Mouse (Mus musculus) lung, postnatal 0 days (tissue): ENCODE measurements around the gene Kcnt2. TPM values are rescaled to one million over a fixed set of nuclear protein-coding genes. Genes with fewer than 3 reads are reported as not detected.

Source experiments
- ATAC-seq: fragments of 200-750 bp; cut with Nextera tagmentation; 2 replicates; pipeline ENCODE4 v1.8.0; 2017; ENCODE audit warnings: moderate library complexity
- DNase-seq: peaks from one replicate; pipeline ENCODE4 v3.0.0-alpha.2; 2016; ENCODE audit warnings: low spot score
- H3K27ac ChIP-seq: fragments of 300-500 bp; sonication (generic); 2 replicates; pipeline ENCODE4 v1.5.1; 2014; ENCODE audit warnings: antibody characterized with exemption, mild to moderate bottlenecking, low read length, mixed read lengths
- H3K27me3 ChIP-seq: fragments of 300-500 bp; sonication (generic); replicated peaks from 2 replicates; pipeline ENCODE4 v1.6.1; 2014; ENCODE audit warnings: low read length, mixed read lengths; ENCODE audit not compliant: insufficient read depth
- H3K36me3 ChIP-seq: fragments of 300-500 bp; sonication (generic); 2 replicates; pipeline ENCODE4 v1.6.1; 2014; ENCODE audit warnings: low read length, mixed read lengths; ENCODE audit not compliant: insufficient read depth
- H3K4me1 ChIP-seq: fragments of 300-500 bp; sonication (generic); 2 replicates; pipeline ENCODE4 v1.6.1; 2014; ENCODE audit warnings: antibody characterized with exemption, low read depth, low read length, mixed read lengths; ENCODE audit not compliant: insufficient read depth
- H3K4me2 ChIP-seq: fragments of 300-500 bp; sonication (generic); replicated peaks from 2 replicates; pipeline ENCODE4 v1.6.1; 2014; ENCODE audit warnings: low read depth, mild to moderate bottlenecking, low read length, moderate library complexity, mixed read lengths
- H3K4me3 ChIP-seq: fragments of 300-500 bp; sonication (generic); 2 replicates; pipeline ENCODE4 v1.5.1; 2014; ENCODE audit warnings: low read depth, low read length
- H3K9ac ChIP-seq: fragments of 300-500 bp; sonication (generic); replicated peaks from 2 replicates; pipeline ENCODE4 v1.6.1; 2014; ENCODE audit warnings: low read depth, mild to moderate bottlenecking
- H3K9me3 ChIP-seq: fragments of 300-500 bp; sonication (generic); 2 replicates; pipeline ENCODE4 v1.6.1; 2016; ENCODE audit warnings: low read length, mixed read lengths
- CTCF ChIP-seq: IDR thresholded peaks from 2 replicates; pipeline ENCODE4 v1.5.1; 2016; ENCODE audit warnings: antibody characterized with exemption, mild to moderate bottlenecking
- EP300 ChIP-seq: IDR thresholded peaks from 2 replicates; pipeline ENCODE4 v1.6.1; 2016; ENCODE audit warnings: antibody characterized with exemption, mild to moderate bottlenecking, control low read depth
- WGBS: fragments of 180-500 bp; shearing (Covaris S2); extraction: QIAGEN DNeasy Blood & Tissue Kit; methylation state at CpG from one replicate; pipeline ENCODE4 v1.1.7; 2014; 5-methylcytosine and 5-hydroxymethylcytosine counted together
- polyA plus RNA-seq: library from polyadenylated mRNA; unstranded; fragments of >200 nt; fragmentation: Nextera tagmentation; extraction: Ambion mirVana; gene quantifications from 2 replicates; pipeline ENCODE4 v1.2.1, GENCODE M21; 2015

Kcnt2 gene
- polyA plus RNA-seq, 1 experiment from 2014 or later, result not detected

DNA sequence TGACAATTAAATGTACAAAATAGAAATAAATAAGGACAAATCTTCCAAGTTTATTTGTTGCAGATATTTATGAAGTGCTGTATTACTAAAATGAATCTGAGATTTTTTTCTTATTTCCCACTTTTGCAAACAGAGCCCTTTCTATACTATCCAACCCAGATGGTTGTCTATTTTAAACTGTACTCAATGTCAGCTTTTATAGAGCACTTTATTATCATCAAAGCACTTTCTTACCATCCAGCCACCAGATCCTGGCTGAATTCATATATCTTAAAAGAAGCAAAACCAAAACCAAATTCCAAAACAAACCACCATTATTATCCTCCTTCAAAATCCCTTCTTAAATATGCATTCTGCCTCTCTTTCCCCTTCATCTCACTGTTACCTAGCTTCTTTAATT lies 151.8 kb downstream of the Kcnt2 start:
- H3K4me2 ChIP-seq, result no peak overlapping the region
- no peaks in the 10 kb centered on the region for H3K36me3 ChIP-seq
- H3K9me3 ChIP-seq, result no peaks in the 10 kb centered on the region
- no peak for TF ChIP-seq EP300
- DNase-seq (no peak), ATAC-seq (no peak)
- no peak overlapping the region for H3K4me3 ChIP-seq
- no peaks in the 10 kb centered on the region for H3K4me1 ChIP-seq
- H3K27ac ChIP-seq, result no peak overlapping the region
- H3K27me3 ChIP-seq, result no peaks in the 10 kb centered on the region
- H3K9ac ChIP-seq, result no peak overlapping the region

DNA sequence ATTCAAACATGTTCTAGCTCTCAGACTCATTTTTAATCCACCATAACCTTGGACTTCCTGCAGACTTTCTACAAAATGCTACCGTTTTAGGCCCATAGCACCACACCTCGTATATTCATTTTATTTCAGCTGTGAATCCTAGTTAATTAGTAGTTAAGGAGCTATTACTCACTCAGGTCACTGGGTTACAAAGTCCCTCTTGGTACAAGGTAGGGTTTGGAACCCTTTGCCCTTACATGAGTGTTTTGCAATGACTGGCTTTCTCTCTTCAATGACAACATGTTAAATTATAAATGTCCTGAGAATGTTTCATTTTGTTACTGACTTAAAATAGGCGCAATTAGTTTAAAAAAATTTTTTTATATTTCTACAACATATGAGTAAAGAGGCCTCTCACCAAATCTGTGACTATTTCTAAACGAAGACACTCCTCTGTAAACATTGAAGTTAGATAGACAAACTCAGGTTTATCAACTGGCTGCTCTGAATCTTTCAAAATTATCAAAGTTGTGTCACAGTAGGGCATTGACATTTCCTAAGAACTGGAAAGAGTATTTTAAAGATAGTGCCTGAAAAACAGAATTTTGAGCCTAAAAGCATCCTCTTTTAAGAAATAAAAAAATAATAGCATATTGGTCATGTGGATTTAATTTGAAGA lies 160.8 kb downstream of the Kcnt2 start:
- H3K4me3 ChIP-seq, result no peak overlapping the region
- TF ChIP-seq EP300 (no peak), CTCF (no peak)
- H3K27me3 ChIP-seq, result no peaks in the 10 kb centered on the region
- no peak overlapping the region for H3K4me2 ChIP-seq
- no peaks in the 10 kb centered on the region for H3K36me3 ChIP-seq
- WGBS, result 73% methylated on average over 4 of the region's 4 CpGs
- H3K4me1 ChIP-seq, result no peaks in the 10 kb centered on the region
- ATAC-seq (no peak), DNase-seq (no peak)
- H3K9ac ChIP-seq, result no peak overlapping the region
- no peaks in the 10 kb centered on the region for H3K9me3 ChIP-seq
- H3K27ac ChIP-seq, result no peak overlapping the region

DNA sequence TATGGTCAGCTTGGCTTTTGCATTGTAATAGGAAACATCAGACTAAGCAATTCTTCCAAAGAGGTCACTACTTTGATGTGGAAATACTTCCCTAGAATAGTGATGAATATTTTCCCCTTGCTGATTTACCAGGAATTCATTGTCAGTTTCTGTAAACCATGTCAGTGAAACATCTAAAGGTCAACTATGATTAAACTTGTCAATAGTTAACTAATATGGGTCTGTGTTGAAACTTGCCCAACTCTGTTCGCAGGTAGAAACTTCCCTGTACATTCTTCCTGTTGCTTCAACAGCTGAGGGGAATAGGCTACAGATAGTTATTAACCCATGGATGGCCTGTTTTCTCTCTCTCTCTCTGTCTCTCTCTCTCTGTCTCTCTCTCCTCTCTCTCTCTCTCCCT lies 169.8 kb downstream of the Kcnt2 start:
- no peaks in the 10 kb centered on the region for H3K4me1 ChIP-seq
- TF ChIP-seq EP300, result no peak
- TF ChIP-seq CTCF, result no peak
- WGBS, result 30% methylated on average over 1 of the region's 1 CpGs
- H3K27me3 ChIP-seq, result no peaks in the 10 kb centered on the region
- H3K4me3 ChIP-seq, result no peak overlapping the region
- H3K27ac ChIP-seq, result no peak overlapping the region
- DNase-seq (no peak), ATAC-seq (no peak)
- no peaks in the 10 kb centered on the region for H3K9me3 ChIP-seq
- no peaks in the 10 kb centered on the region for H3K36me3 ChIP-seq
- H3K9ac ChIP-seq, result no peak overlapping the region
- H3K4me2 ChIP-seq, result no peak overlapping the region

DNA sequence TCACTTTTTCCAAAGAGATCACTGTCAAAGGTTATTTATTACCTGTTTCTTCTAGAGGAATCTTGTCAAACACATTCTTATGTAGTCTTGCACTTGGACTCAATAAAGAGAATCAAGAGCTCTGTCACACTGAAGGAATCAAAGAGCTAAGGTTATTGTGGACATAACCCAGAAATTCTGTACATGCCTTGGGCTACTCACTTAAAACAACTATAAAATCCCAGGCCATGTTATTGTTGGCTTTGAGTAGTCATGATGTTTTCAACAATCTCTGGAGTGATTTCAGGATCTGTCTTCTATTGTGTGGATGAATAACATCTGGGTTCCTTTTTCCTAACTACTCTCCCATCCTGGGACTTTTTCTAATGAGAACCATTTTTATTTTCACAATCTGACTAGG lies 177.0 kb downstream of the Kcnt2 start:
- Histone ChIP-seq H3K27ac (no peak overlapping the region), H3K9ac (no peak overlapping the region), H3K9me3 (no peaks in the 10 kb centered on the region), H3K4me2 (no peak overlapping the region), H3K27me3 (no peaks in the 10 kb centered on the region), H3K4me1 (no peaks in the 10 kb centered on the region), H3K4me3 (no peak overlapping the region), H3K36me3 (no peaks in the 10 kb centered on the region)
- DNase-seq, result no peak
- TF ChIP-seq CTCF (no peak), EP300 (no peak)
- ATAC-seq, result no peak

DNA sequence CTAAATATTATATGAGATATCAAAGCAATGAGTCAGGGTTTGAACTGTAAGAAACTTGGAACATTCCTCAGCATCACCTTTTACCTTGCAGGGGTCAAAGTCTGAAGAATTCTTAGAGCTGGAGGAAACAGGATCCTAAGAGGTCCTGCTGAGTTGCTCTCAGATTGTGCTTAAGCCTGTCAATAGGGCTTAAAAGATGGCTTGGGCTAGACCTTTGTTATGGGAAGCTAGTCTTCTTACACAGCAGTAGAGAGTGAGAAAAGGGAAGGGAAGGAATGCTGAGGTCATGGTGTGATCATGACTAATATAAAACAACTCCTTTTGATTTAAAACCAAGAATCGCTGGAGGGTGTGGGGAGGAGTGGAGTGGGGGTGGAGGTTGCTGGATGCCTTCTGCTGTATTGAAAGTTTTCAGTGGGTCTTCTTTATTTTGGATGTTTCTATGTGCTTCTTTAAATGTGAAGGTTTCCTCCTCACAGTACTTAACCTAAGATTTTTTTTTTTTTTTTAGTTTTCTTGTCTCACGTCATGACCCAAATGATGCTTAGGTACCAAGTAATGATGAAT lies 183.4 kb downstream of the Kcnt2 start:
- H3K4me3 ChIP-seq, result no peak overlapping the region
- DNase-seq (no peak), ATAC-seq (no peak)
- no peaks in the 10 kb centered on the region for H3K4me1 ChIP-seq
- H3K9me3 ChIP-seq, result no peaks in the 10 kb centered on the region
- H3K9ac ChIP-seq, result no peak overlapping the region
- H3K27me3 ChIP-seq, result no peaks in the 10 kb centered on the region
- no peak for TF ChIP-seq EP300
- no peak for TF ChIP-seq CTCF
- no peak overlapping the region for H3K4me2 ChIP-seq
- 51% methylated on average over 2 of the region's 2 CpGs for WGBS
- no peaks in the 10 kb centered on the region for H3K36me3 ChIP-seq
- no peak overlapping the region for H3K27ac ChIP-seq

DNA sequence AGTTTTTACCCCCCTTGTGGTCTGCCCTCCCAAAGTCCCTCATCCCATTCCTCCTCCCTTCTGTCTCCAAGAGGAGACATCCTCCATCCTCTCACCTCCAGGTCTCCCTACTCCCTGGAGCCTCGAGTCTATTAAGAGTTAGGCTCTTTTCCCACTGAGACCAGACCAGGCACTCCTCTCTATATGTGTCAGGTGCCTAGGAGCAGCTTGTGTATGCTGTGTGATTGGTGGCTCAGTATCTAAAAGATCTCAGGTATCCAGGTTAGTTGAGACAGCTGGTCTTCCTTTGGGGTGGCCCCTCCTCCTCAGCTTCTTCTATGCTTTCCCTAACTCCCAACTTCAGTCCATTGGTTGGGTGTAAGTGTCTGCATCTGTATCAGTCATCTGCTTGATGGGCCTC lies 186.1 kb downstream of the Kcnt2 start:
- no peak for ATAC-seq

More for the DNA sequence above, 186.1 kb downstream of the Kcnt2 start:
- H3K27ac ChIP-seq, result no peak overlapping the region
- no peak for DNase-seq
- H3K9me3 ChIP-seq, result no peaks in the 10 kb centered on the region
- H3K4me3 ChIP-seq, result no peak overlapping the region
- H3K36me3 ChIP-seq, result no peaks in the 10 kb centered on the region
- no peaks in the 10 kb centered on the region for H3K27me3 ChIP-seq
- no peak overlapping the region for H3K4me2 ChIP-seq
- H3K4me1 ChIP-seq, result no peaks in the 10 kb centered on the region
- WGBS, result 63% methylated on average over 1 of the region's 1 CpGs
- TF ChIP-seq EP300, result no peak
- no peak for TF ChIP-seq CTCF
- H3K9ac ChIP-seq, result no peak overlapping the region
